Mouse (Mus musculus) megakaryocyte, embryonic 14.5 days (primary cell): ENCODE data around the gene Eps8l1. TPM values are rescaled to one million over a fixed set of nuclear protein-coding genes. Genes with fewer than 3 reads are reported as not detected.
A peak's percentile ranks its signal among the peaks of the same experiment; 100 is the strongest.
"Not testable (repeated sequence)": the region's sequence is repeated elsewhere in the genome, so short reads cannot be mapped to it uniquely, and the experiment has no call there.

Source experiments
- H3K27me3 ChIP-seq: replicated peaks from 2 replicates; pipeline ENCODE3; 2012; ENCODE audit warnings: inconsistent platforms
- H3K36me3 ChIP-seq: replicated peaks from 2 replicates; pipeline ENCODE3; 2012; ENCODE audit warnings: low read length, inconsistent platforms, mixed read lengths
- H3K4me1 ChIP-seq: 2 replicates; pipeline ENCODE4 v1.6.1; 2012; ENCODE audit warnings: inconsistent platforms
- H3K4me3 ChIP-seq: replicated peaks from 2 replicates; pipeline ENCODE3; 2012; ENCODE audit warnings: moderate library complexity, mild to moderate bottlenecking, inconsistent platforms
- H3K9me3 ChIP-seq: 2 replicates; pipeline ENCODE4 v1.6.1; 2012; ENCODE audit warnings: inconsistent platforms
- FLI1 ChIP-seq: IDR thresholded peaks from 2 replicates; pipeline ENCODE4 v1.6.1; 2012; ENCODE audit warnings: low read length, inconsistent platforms, mixed read lengths
- GATA1 ChIP-seq: IDR thresholded peaks from 3 replicates; pipeline ENCODE4 v1.6.1; 2012; ENCODE audit warnings: mixed read lengths, low read length, inconsistent platforms, borderline replicate concordance
- polyA plus RNA-seq: library from polyadenylated mRNA; stranded (reverse); fragments of >175 nt; gene quantifications from 2 replicates; pipeline ENCODE4 v1.2.3, GENCODE M21; 2012; ENCODE audit warnings: low replicate concordance; ENCODE audit not compliant: insufficient read depth

The Eps8l1 gene
- polyA plus RNA-seq, 1 experiment = not detected

DNA sequence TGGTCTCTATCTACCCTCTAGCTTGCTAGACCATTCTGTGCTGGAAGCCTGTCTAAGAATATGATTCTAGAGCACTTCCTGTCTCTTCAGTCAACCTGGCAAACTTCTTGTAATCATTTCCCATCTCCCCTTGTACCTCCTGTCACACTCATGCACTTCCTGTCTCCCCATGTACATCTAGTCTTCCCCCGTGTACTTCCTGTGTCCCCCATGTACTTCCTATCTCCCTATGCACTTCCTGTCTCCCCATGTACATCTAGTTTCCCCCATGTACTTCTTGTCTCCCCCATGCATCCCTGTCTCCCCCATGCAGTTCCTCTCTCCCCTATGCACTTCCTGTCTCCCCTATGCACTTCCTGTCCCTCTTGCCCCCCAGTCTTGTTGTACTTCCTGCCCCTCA lies 58.0 kb downstream of the Eps8l1 start:
- H3K36me3 ChIP-seq = no peaks in the 10 kb centered on the region
- TF ChIP-seq GATA1 (no peak), FLI1 (no peak)
- peaks cover 73% of the 10 kb centered on the region for H3K4me1 ChIP-seq
- no peaks in the 10 kb centered on the region for H3K9me3 ChIP-seq
- peaks cover 12% of the 10 kb centered on the region for H3K27me3 ChIP-seq
- peak overlapping the region; percentile 5 for H3K4me3 ChIP-seq

DNA sequence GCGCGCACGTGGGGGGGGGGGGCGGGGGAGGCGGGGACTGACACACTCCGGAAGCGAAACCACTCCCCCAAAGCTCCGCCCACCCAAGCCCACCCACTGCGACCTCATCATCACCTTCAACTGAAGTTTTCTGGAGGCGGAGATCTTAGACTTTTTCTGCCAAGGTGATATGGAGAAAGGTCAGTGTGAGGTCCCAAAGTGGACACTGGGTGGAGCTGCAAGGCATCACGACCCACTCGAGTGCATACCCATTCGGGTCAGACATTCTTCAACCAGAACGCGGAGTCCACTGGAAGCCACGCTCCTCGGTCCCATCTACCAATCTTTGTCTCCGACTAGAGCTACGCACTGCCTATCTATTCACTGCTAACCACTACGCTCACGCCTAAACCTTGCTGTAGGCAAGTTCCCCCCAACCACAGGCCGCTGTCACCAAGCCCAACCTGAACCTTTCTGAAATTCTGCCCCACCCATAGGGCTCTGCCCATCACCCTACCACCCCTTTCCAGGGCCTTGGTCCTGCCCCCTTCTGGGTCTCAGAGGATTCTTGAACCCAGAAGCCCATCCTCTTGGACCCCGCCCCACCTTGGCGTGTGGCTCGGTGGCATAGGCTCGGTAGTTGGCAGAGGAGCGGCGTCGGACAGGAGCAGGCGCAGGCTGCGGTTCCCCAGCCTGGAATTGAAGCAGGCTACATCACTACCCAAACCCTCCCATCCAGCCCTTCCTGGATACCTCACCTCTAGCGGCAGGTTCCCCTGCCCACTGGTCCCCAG lies 60.9 kb downstream of the Eps8l1 start:
- no peak for TF ChIP-seq GATA1
- TF ChIP-seq FLI1 = no peak
- H3K4me3 ChIP-seq = no peak overlapping the region

DNA sequence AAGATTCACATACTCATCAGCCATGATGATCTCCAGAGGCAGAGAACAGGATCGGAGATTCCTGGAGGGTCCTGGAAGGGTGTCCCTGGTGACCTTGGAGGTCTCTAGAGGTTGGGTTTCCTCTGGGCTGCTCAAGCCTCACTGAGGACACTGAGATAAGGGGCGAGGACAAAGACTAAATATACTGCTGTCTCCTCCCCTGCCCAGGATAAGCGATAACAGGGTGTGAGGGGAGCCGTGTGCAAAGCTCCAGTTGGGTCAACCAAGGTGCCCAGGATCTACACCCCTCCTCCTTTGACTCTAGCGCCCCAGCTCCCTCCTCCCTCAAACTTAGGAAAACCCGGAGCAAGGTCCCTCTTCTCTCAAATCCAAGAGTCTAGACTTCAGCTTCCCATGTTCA lies 61.8 kb downstream of the Eps8l1 start:
- Histone ChIP-seq H3K27me3 (peaks cover 12% of the 10 kb centered on the region), H3K9me3 (no peaks in the 10 kb centered on the region), H3K36me3 (no peaks in the 10 kb centered on the region), H3K4me3 (no peak overlapping the region), H3K4me1 (peaks cover 69% of the 10 kb centered on the region)
- TF ChIP-seq GATA1 (no peak), FLI1 (no peak)

More for the DNA sequence above, 60.9 kb downstream of the Eps8l1 start:
- peaks cover 12% of the 10 kb centered on the region for H3K27me3 ChIP-seq
- no peaks in the 10 kb centered on the region for H3K9me3 ChIP-seq
- H3K4me1 ChIP-seq = peaks cover 69% of the 10 kb centered on the region
- no peaks in the 10 kb centered on the region for H3K36me3 ChIP-seq

DNA sequence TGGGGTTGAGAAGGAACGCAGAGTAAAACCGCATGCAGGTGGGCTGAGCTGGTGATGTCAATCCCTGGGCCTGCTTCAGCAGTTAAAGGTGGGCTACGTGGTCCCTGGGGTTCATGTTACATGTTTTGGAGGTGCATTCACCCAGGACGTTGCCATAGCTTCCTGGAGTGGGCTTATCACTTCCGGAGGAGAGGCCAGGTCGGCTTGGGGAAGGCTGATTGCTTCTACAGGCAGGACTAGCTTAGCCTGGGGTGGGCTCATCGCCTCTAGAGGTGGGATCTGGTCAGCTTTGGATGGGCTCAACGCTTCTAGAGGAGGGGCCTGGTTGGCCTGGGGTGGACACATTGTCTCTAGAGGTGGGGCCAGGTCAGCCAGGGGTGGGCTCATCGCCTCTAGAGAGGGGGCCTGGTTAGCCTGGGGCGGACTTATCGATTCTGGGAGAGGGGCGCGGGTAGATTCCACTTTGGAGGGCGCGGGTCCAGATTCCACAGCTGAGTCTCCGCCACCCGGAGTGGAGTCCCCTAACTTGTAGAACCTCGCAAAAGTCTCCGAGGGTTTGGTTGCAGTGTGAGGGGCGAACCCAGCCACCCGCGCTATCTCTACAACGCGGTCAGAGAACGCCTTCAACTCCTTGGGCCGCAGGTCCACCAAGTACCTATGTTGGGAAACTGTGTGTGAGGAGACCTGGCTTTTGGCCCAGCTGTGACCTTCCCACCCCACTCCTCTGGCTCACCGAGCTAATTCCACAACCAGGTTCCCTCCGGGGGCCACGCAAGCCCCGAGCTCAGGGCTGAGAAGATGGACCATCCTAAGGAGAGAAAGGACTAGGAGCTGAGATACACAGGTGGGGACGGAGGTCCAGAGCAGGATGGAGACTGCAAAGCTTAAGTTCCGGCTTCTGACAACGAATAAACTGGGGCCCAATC lies 63.0 kb downstream of the Eps8l1 start:
- H3K9me3 ChIP-seq = no peaks in the 10 kb centered on the region
- H3K4me3 ChIP-seq = no peak overlapping the region
- peaks cover 16% of the 10 kb centered on the region for H3K27me3 ChIP-seq
- peaks cover 70% of the 10 kb centered on the region for H3K4me1 ChIP-seq
- TF ChIP-seq FLI1 (no peak), GATA1 (no peak)
- no peaks in the 10 kb centered on the region for H3K36me3 ChIP-seq

DNA sequence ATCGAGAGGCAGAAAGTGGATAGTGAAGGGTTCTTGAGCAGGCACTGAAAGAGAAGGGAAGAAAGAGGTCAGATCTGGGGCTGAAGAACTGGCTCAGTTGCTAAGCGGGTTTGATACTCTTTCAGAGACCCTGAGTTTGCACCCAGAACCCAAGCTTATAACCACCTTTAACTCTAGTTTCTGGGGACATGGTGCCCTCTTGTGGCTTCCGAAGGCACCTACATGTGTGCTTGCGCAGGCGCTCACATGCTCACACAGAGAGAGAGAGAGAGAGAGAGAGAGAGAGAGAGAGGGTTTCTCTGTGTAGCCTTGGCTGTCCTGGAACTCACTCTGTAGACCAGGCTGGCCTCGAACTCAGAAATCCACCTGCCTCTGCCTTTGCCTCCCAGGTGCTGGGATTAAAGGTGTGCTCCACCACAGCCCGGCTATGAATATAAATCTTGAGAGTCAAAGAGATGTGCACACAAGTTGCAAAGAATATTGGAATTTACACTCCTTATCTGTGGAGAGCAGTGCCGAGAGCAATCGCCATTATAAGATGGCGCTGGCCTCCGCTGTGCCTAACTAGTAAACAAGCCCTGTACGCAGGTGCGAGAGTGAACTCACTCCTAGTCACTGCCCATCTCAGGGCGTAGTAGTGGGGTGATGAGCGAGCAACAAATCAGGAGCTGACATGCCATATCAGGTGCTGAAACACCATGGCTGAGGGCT lies 63.9 kb downstream of the Eps8l1 start, which contains the start of gene Tnni3:
Gene Tnni3, minus strand, starts transcription at position 18 of the 711 bp plus-strand sequence.
- H3K27me3 ChIP-seq = peaks cover 16% of the 10 kb centered on the region
- not testable (repeated sequence) for H3K4me3 ChIP-seq, H3K36me3 ChIP-seq, H3K9me3 ChIP-seq
- H3K4me1 ChIP-seq = peaks cover 64% of the 10 kb centered on the region

DNA sequence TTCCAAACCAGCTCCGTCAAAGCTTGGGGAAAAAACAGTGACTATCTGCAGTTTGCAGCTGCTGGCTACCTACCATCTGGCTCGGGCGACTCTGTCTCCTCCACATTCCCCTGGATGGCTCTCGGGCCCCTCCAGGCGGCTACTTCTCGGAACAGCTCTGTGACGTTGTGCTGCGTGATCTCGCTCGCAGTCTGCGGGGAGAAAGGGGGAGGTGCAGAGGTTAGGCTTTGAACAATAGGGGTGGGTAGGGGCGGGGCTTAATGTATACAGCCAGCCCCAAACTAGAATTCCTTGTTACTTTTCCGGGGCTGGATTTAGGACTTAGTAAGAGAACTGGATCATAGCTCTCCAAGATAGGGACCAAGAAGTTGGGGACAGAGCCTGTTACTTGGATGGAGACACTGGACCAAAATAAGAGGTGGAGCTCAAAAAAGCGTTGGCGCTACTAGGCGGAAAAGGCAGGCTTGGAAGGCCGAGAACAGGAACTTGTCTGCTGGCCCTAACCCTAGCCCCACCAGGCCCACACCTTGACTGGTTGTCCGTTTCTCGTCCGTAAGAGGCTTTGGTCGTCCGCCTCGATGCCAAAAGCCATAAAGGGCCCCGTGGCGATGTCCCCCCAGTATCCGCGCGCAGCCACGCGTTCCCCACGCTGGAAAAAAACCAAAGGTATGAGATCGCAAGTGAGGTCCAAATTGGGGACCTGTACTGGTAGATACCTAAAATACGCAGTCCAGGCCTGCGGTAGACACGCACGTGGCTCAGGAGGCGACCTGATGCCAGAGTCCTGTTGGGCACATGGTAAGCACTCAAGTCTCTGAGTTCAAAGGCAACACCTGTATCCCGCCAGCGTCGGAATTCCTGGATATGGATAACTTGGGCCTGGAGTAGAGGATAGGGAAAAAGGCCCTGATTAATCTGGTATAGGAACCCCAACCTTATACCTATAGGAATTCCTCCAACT lies 66.1 kb downstream of the Eps8l1 start:
- Histone ChIP-seq H3K4me3 (peak overlapping the region; percentile 88), H3K9me3 (no peaks in the 10 kb centered on the region), H3K36me3 (no peaks in the 10 kb centered on the region), H3K27me3 (peaks cover 17% of the 10 kb centered on the region), H3K4me1 (peaks cover 49% of the 10 kb centered on the region)
- TF ChIP-seq GATA1 (no peak), FLI1 (no peak)

DNA sequence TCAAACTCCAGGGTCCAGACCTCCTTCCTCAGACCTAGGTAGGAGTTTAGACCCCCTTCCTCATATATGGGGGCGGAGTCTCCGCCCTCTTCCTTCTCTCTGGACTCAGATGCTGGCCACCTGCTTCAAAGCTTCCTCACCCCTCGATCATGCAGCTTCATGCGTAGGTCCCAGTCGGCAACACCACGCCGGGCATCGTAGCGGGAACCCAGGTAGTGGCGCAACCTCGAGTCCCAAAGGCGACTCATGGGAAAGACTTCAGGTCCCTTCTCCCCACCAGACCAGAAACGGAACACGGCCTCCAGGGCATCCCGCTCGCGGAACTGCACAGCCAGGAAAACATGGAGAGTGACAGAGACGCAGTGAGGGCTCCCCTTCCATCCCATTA lies 66.8 kb downstream of the Eps8l1 start:
- H3K4me3 ChIP-seq = peak overlapping the region; percentile 88
- peaks cover 20% of the 10 kb centered on the region for H3K27me3 ChIP-seq
- H3K9me3 ChIP-seq = no peaks in the 10 kb centered on the region
- H3K4me1 ChIP-seq = peaks cover 49% of the 10 kb centered on the region
- H3K36me3 ChIP-seq = no peaks in the 10 kb centered on the region
- no peak for TF ChIP-seq GATA1
- TF ChIP-seq FLI1 = no peak

Other genes starting within 250 kb of the Eps8l1 start
- not detected in 2 replicates for gene Lilra5, start 222.9 kb upstream of the Eps8l1 start, polyA plus RNA-seq
- gene Ncr1, start 123.0 kb upstream of the Eps8l1 start, polyA plus RNA-seq = not detected in 2 replicates
- 6.8 and 11.2 TPM in 2 replicates for gene Gp6, start 62.9 kb upstream of the Eps8l1 start, polyA plus RNA-seq
- gene Rdh13, start 15.0 kb upstream of the Eps8l1 start, polyA plus RNA-seq = 0.54 and 1.6 TPM in 2 replicates
- 267 and 1,249 TPM in 2 replicates for gene Ppp1r12c, start 41.0 kb downstream of the Eps8l1 start, polyA plus RNA-seq
- gene Tnnt1, start 55.7 kb downstream of the Eps8l1 start, polyA plus RNA-seq = 38.2 TPM in 1 of 2 replicates, not detected in the other
- gene Tnni3, start 63.6 kb downstream of the Eps8l1 start, polyA plus RNA-seq = 3.9 TPM in 1 of 2 replicates, not detected in the other
- 1.3 and 5.0 TPM in 2 replicates for gene Dnaaf3, start 71.8 kb downstream of the Eps8l1 start, polyA plus RNA-seq
- 2.6 TPM in 1 of 2 replicates, not detected in the other for gene Syt5, start 86.9 kb downstream of the Eps8l1 start, polyA plus RNA-seq
- 0.16 TPM in 1 of 2 replicates, not detected in the other for gene Ptprh, start 143.4 kb downstream of the Eps8l1 start, polyA plus RNA-seq
- 5.3 and 15.1 TPM in 2 replicates for gene Tmem86b, start 170.7 kb downstream of the Eps8l1 start, polyA plus RNA-seq
- gene Ppp6r1, start 198.3 kb downstream of the Eps8l1 start, polyA plus RNA-seq = 361 and 465 TPM in 2 replicates
- 71.8 and 116 TPM in 2 replicates for gene Hspbp1, start 224.4 kb downstream of the Eps8l1 start, polyA plus RNA-seq
- gene Brsk1, start 229.9 kb downstream of the Eps8l1 start, polyA plus RNA-seq = 0.08 TPM in 1 of 2 replicates, not detected in the other